Mouse (Mus musculus) embryo, embryonic 9.5 days (tissue): Measurements from ENCODE around the gene Mex3a.
A peak's percentile ranks its signal among the peaks of the same experiment; 100 is the strongest.

Experiments
- DNase-seq: peaks from one replicate; pipeline ENCODE4 v3.0.0-alpha.2; 2017; ENCODE audit errors: extremely low spot score

The Mex3a gene

GRCm38 (mm10) chr3:88505765-88506164 is 26.4 kb upstream of the Mex3a start:
- DNase-seq = no peak

GRCm38 (mm10) chr3:88509250-88509649 is 22.9 kb upstream of the Mex3a start:
- no peak for DNase-seq

DNA sequence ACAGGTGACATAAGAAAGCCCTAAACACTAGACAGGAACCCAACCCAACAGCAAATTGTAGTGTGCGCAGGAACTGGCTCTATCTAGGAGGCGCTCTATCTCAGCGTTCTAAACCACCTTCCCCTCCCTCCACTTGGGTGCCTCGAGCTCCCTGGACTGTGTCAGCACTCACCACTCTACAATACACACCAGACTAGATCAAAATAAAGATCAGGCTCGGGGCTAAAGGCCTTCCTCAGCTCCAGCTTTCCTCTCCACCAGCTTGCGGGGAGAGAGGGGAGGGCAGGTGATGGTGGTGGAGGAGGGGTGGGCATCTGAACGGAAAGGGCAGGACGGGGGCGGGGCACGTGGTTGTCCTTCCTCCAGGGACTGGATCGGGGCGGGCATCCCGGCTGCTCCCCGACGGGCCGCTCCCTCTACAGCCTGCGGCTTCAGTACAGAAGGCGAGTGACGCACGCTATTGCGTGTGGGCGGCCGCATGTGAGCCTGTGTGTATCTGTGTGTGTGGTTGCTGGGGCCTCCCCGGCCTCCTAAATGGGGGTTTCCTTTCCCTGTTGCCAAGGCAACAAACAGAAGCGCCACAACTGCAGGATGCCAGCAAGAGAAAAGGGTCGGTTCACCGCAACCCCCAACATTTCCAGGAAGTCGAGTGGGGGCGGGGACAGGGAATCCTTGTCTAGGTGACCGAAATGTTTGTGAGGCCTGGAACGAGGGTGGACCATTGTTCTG is 22.3 kb upstream of the Mex3a start, which contains the start of gene Lmna:
Gene Lmna, minus strand, starts transcription at position 265 of the 729 bp plus-strand sequence.
- peak; percentile 93 for DNase-seq

DNA sequence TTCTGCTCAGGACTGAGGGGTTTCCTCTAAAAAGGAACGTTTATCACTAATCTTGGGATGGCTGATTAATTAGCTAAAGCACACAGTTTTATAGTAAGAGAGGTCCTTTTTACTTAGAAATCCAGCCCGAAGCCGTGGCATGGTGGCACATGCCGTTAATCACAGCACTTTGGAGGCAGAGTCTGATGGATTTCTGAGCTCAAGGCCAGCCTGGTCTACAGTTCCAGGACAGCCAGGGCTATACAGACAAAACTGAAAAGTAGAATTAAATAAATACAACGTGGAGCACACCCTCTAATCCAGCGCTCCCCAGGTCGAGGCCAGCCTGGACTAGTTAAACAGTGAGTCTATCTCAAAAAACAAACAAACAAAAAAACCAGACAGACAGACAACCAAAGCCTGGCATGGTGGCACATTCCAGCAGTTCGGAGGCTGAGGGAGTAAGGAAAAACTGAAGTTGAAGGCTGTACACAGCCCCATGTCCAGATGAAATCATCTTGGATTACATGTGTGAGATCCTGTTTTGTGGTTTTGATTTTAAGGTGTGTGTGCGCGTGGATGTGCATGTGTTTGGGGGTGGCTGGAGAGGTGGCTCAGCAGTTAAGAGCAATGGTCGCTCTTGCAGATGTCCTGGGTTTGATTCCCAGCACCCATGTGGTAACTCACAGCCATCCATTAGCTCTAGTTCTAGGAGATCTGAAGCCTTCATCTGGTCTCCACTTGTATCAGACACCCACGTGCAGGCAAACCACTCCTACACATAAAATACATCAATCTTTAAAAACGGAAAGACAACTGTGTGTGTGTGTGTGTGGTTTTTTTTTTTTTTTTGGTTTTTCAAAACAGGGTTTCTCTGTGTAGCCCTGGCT is 21.5 kb upstream of the Mex3a start:
- DNase-seq = no peak

GRCm38 (mm10) chr3:88511559-88511958 is 20.6 kb upstream of the Mex3a start:
- no peak for DNase-seq

DNA sequence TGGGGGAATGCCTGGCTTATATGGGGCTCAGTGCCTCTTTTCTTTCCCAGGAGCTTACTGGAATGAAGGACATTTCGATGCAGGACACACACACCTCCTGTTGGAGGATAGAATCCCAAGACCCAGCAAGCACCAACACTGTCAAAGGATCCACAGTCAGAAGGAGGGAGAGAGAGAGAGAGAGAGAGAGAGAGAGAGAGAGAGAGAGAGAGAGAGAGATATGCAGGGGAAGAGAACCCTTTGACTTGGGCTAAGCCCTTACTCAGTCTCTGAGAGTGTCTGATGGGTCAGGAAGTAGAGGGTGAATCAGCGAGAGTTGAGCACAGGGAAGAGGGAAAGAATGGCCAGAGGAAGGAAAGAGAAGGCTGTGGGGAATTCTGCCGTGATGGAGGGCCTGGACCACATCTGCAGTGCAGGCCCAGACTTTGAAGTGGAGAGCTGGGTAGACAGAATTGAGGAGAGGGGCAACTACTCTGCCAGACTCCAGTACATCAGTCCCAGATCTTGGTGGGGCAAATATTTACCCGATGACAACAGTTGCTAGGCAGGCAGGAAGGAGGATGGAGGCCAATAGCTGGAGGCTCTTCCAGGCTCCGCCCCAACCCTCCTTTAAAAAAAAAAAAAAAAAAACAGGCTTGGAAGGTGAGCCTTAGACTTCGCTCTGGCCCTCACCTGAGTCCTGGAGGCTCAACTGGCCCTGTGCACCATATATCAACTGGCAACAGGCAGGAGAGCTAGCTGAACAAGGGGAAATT is 19.9 kb upstream of the Mex3a start:
- no peak for DNase-seq

DNA sequence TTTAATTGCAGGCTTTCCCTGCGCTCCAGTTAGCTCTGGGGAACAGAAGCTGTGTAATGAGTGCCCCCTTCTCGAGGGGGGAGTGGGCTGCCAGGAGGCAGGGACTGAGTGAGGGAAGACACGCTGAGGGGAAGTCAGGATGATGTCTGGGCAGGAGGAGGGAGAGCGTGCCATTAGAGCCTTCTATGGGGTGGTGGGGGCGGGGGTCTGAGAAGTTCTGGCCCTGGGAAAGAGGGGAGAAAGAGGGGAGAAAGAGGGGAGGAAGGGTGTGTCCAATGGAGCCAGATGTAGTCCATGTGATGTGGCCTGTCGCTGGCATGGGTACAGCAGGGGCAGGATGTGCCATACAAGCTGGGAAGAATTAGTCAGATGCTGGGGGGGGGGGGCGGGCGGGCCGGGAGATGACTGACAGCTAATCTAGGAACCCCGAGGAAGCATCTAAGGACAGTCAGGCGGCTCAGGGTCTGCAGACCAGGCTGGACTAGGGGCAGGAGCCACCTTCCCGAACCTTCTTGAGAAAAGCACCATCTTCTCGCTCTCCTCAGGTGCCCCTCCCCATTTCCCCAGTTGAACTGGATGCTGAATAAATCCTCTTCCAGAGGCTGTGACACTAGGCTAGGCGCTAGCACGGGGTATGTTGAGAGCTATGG is 19.2 kb upstream of the Mex3a start:
- no peak for DNase-seq

DNA sequence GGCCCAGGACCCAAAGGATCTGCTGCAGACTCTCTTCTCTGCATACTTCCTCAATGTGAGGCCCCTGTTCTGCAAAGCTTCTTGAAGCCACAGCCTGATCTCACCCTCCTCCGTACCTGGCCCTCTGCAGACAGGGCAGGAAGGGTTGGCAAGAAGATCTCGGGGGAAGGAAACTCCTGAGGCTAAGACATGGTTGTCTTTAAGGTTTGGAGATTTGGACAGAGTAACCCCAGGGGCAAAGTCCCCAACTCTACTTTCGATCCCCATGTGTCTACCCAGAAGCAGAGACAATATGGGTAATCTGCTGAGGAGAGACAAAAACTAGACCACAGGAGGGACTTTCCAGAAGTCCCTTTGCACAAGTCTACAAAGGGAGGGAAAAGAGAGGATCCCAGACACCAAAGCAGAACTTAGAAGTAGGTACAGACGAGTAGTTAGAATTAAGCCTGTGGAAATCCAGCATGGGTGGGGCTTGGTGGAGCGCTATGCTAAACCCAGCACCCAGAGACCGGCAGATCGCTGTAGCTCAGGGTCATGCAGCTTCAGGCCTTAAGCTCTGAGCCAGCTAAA is 18.6 kb upstream of the Mex3a start:
- DNase-seq = no peak

DNA sequence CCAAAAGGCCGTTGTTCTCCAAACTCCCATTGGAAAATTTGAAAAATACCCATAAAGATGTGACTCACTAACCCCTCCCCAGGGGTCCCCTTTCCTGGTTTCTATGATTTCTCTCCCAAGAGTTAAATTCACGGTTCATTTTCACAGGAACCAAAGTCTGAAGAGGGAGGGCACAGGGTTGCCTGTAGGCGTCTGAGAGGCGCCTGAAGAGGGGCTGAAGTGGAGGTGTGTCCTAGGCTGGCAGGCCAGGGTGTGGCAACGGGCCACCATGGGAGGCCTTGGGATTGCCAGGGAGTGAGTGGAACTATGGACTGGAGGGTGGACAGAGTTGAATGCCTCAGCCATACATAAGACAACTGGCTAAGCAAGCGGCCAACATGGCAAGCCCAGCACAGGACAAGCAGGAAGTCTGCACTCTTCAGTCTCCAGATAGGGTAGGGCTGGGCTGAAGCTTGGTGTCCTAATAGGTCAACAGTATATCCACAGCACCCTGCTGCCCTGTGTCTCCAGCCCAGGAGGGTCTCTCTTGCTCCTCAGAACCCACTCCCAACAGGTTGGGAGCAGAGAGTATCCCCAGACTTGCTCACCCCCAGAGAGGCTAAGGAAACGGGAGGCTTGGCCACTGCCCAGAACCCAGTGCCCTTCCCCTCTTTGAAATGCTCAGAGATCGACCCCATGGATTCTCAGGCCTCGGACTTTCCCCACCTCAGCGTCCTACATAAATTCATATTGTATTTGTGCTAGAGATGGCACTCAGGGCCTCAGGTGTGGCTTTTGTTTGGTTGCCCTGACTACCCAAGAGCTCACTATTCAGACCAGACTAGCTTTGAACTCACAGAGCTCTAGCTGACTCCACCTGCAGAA is 17.7 kb upstream of the Mex3a start:
- no peak for DNase-seq

GRCm38 (mm10) chr3:88515095-88515386 is 17.2 kb upstream of the Mex3a start:
- DNase-seq = no peak

GRCm38 (mm10) chr3:88516407-88516806 is 15.8 kb upstream of the Mex3a start:
- no peak for DNase-seq

- no peak for DNase-seq
Observed at GRCm38 (mm10) chr3:88518411-88518810, 13.8 kb upstream of the Mex3a start.

DNA sequence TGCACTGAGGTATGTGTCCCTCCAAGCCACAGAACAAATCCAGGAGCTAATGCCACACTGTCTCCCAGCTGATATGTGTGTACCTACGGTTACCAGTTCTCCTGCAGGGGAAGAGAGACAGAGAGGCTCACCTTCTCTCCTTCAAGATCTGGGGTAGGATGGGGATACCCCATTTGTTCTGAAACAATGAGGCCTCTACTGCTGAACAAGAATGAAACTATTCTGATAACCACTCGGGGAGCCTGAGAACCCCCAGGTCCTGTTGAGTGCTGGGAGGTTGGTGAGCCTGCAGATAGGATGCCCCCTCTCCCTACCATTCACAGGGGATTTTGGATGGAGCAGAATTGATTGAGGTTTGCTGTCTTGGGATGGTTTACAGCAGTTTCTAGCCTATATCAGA is 12.1 kb upstream of the Mex3a start:
- no peak for DNase-seq

DNA sequence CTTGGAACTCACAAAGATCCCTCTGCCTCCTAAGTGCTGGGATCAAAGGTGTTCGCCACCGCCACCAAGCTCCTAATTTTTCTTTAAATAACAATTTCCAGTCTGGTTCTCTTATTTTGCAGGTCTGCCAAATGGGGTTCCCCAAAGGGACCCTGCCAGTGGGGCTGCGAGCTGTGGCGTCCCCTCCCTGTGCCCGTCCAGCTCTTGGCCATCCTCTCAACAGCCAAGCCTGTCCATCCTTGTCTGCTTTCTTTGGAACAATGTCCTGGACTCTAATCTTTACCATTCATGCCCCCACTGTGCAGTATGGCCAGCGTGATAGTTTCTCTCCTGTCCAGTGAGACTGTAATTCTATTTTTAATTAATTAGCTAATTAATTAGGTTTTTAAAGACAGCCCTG is 11.0 kb upstream of the Mex3a start:
- no peak for DNase-seq

GRCm38 (mm10) chr3:88521803-88522331 is 10.3 kb upstream of the Mex3a start:
- peak; percentile 76 for DNase-seq

DNA sequence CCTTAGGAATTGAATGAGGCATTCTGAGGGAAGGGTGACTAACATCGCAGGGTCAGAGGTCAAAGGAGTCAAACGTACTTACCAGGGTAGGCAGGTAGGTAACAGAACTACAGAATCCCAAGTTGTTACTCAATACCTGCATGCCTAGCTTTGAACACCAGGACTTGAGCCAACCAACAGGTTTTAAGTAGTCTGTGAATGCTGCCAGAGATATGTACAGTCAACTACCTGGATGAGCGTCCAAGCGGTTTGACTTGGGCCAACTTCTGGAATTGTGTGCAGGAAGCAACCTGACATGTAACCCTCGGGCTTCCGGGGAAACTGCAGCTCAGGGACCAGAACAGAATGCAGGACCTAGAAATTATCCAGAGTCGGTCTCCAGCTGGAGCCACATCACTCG is 9.2 kb upstream of the Mex3a start:
- no peak for DNase-seq

DNA sequence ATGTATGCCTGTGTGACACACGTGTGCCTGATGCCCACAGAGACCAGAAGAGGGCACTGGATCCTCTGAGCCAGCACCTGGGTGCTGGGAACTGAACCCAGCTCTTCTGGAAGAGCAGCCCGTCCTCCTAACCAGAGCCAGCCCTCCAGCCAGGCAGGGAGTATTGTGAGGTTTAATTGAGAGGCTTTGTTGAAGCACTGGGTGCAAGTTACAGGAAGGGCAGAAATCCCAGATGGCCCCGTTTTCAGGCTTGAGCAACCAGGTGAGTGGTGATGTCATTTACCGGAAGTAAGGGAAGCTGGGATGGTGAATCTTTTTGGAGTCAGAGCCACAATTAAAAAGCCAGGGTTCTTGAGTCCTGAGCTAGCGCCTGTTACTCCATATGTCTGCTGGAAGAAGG is 7.2 kb upstream of the Mex3a start:
- DNase-seq = no peak

DNA sequence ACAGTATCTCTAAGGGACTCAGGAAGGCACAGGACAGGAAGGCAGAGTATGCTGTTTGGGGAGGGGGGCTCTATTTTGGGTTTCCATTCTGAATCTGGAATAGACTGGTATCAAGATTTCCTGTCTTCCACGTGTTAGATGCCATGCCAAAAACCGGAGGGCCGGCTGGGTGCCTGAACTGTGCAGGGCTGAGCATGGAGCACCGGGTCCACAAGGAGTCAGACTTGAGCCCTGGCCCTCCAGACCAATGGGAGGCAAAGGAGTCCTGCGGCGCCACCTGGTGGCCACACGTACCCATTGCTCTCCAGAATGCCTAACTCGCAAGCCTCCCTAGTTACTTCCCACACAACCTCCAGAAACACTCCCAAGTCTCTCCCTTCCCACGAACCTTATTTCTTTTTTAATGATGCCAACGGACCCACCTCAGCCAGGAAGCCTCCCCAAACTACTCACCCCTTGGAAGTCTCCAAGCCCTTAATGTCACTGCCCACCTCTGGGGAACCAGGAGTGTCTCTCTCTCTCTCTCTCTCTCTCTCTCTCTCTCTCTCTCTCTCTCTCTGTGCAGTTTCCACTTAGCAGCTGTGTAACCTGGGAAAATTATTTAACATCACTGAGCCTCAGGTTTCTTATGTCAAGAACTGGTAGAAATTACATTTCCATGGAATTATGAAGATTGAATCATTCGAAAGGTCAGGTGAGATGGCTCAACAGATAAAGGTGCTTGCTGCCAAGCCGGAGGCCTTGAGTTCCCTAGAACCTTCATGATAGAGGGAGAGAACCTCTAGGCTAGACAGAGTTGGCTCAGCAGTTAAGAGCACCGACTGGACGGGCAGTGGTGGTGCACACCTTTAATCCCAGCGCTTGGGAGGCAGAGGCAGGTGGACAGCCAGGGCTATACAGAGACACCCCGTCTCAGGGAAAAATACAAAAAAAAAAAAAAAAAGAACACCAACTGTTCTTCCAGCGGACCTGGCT is 5.8 kb upstream of the Mex3a start:
- peak; percentile 88 for DNase-seq

GRCm38 (mm10) chr3:88527565-88527964 is 4.6 kb upstream of the Mex3a start:
- DNase-seq = no peak
